Mouse (Mus musculus) neural tube, embryonic 15.5 days (tissue): Measurements from ENCODE around the gene Phykpl. TPM values are rescaled to one million over a fixed set of nuclear protein-coding genes. Genes with fewer than 3 reads are reported as not detected.

ENCODE experiments used
- ATAC-seq: fragments of 200-750 bp; cut with Nextera tagmentation; 2 replicates; pipeline ENCODE4 v1.8.0; 2017; ENCODE audit warnings: mild to moderate bottlenecking, moderate TSS enrichment, moderate library complexity; ENCODE audit not compliant: low FRiP score
- H3K27ac ChIP-seq: fragments of 300-500 bp; sonication (generic); replicated peaks from 2 replicates; pipeline ENCODE4 v1.5.1; 2015; ENCODE audit warnings: mild to moderate bottlenecking, inconsistent platforms
- H3K27me3 ChIP-seq: fragments of 300-500 bp; sonication (generic); replicated peaks from 2 replicates; pipeline ENCODE4 v1.6.1; 2015; ENCODE audit warnings: inconsistent platforms
- H3K36me3 ChIP-seq: fragments of 300-500 bp; sonication (generic); 2 replicates; pipeline ENCODE4 v1.6.1; 2015; ENCODE audit warnings: inconsistent platforms
- H3K4me1 ChIP-seq: fragments of 300-500 bp; sonication (generic); 2 replicates; pipeline ENCODE4 v1.6.1; 2015; ENCODE audit warnings: inconsistent platforms
- H3K4me2 ChIP-seq: fragments of 300-500 bp; sonication (generic); 2 replicates; pipeline ENCODE4 v1.6.1; 2015; ENCODE audit warnings: inconsistent platforms, mild to moderate bottlenecking, moderate library complexity
- H3K4me3 ChIP-seq: fragments of 300-500 bp; sonication (generic); replicated peaks from 2 replicates; pipeline ENCODE4 v1.5.1; 2015; ENCODE audit warnings: mild to moderate bottlenecking, inconsistent platforms
- H3K9ac ChIP-seq: fragments of 300-500 bp; sonication (generic); replicated peaks from 2 replicates; pipeline ENCODE4 v1.6.1; 2015; ENCODE audit warnings: mild to moderate bottlenecking, inconsistent platforms
- H3K9me3 ChIP-seq: fragments of 300-500 bp; sonication (generic); replicated peaks from 2 replicates; pipeline ENCODE4 v1.6.1; 2016; ENCODE audit warnings: inconsistent platforms
- WGBS: fragments of 180-500 bp; shearing (Covaris S2); methylation state at CpG from one replicate; pipeline ENCODE4 v1.1.7; 2015; ENCODE audit warnings: mixed read lengths; 5-methylcytosine and 5-hydroxymethylcytosine counted together
- polyA plus RNA-seq: library from polyadenylated mRNA; unstranded; fragments of >200 nt; fragmentation: Nextera tagmentation; extraction: Ambion mirVana; gene quantifications from 2 replicates; pipeline ENCODE4 v1.2.1, GENCODE M21; 2015

Phykpl gene
- polyA plus RNA-seq, 1 experiment from 2014 or later, result 8.1 TPM

GRCm38 (mm10) chr11:51635525-51636322, 51.2 kb downstream of the Phykpl start, which contains the start of gene Rmnd5b:
Gene Rmnd5b (minus strand): TSS chr11:51635896.
- Histone ChIP-seq H3K9ac (peak within 1 kb of the TSS; percentile 89), H3K36me3 (no peaks in the 10 kb centered on the region; the same call in 1 of the 2 replicates), H3K27me3 (no peaks in the 10 kb centered on the region), H3K27ac (peak within 1 kb of the TSS; percentile 89), H3K4me1 (peaks cover 38% of the 10 kb centered on the region), H3K9me3 (no peaks in the 10 kb centered on the region), H3K4me3 (peak within 1 kb of the TSS; percentile 85), H3K4me2 (peak within 1 kb of the TSS; percentile 78)
- ATAC-seq, result peak; percentile 94
- WGBS, result under 1% methylated on average over 61 of the region's 61 CpGs

DNA sequence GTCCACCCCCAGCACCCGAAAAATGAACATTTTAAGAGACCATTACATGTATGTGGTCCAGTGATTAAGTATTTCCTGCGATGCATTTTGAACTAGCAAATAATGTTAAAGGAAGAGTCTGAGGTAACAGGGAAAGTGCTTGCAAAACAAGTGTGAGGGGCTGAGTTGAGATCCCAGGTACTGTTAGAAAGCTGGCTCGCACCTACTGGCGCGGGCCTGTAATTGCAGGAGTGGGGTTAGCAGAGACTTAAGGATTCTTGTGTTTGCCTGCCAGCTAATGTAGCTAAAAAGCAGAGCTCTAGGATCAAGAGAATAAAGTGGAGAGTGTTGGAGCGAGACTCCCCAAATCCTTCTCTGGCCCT, 51.7 kb downstream of the Phykpl start:
- peak; percentile 59 for ATAC-seq
- WGBS, result 8% methylated on average over 6 of the region's 6 CpGs
- peak overlapping the region; percentile 89 for H3K27ac ChIP-seq
- peak overlapping the region; percentile 85 for H3K4me3 ChIP-seq
- H3K36me3 ChIP-seq, result no peaks in the 10 kb centered on the region; the same call in 1 of the 2 replicates
- no peaks in the 10 kb centered on the region for H3K9me3 ChIP-seq
- H3K4me2 ChIP-seq, result peak overlapping the region; percentile 78
- no peaks in the 10 kb centered on the region for H3K27me3 ChIP-seq
- peak overlapping the region; percentile 89 for H3K9ac ChIP-seq
- H3K4me1 ChIP-seq, result peaks cover 38% of the 10 kb centered on the region

GRCm38 (mm10) chr11:51637971-51638414, 53.4 kb downstream of the Phykpl start:
- ATAC-seq, result no peak
- Histone ChIP-seq H3K9me3 (no peaks in the 10 kb centered on the region), H3K4me3 (no peak overlapping the region), H3K9ac (no peak overlapping the region), H3K27ac (no peak overlapping the region), H3K4me2 (peak overlapping the region; percentile 38), H3K36me3 (peaks cover 4% of the 10 kb centered on the region), H3K27me3 (no peaks in the 10 kb centered on the region), H3K4me1 (peaks cover 32% of the 10 kb centered on the region)
- WGBS, result 8% methylated on average over 17 of the region's 17 CpGs

- no peak for ATAC-seq
These were observed 53.9 kb downstream of the Phykpl start for GRCm38 (mm10) chr11:51638497-51638896.

GRCm38 (mm10) chr11:51640748-51641147, 56.2 kb downstream of the Phykpl start:
- Histone ChIP-seq H3K4me2 (no peak overlapping the region), H3K9me3 (no peaks in the 10 kb centered on the region), H3K27ac (no peak overlapping the region), H3K36me3 (peaks cover 24% of the 10 kb centered on the region; the same call in 1 of the 2 replicates), H3K4me1 (peaks cover 23% of the 10 kb centered on the region), H3K4me3 (no peak overlapping the region), H3K27me3 (no peaks in the 10 kb centered on the region), H3K9ac (no peak overlapping the region)
- 89% methylated on average over 7 of the region's 7 CpGs for WGBS
- ATAC-seq, result no peak

More at GRCm38 (mm10) chr11:51638497-51638896, 53.9 kb downstream of the Phykpl start:
- H3K4me3 ChIP-seq, result no peak overlapping the region
- H3K36me3 ChIP-seq, result peaks cover 9% of the 10 kb centered on the region
- H3K4me2 ChIP-seq, result no peak overlapping the region
- no peaks in the 10 kb centered on the region for H3K27me3 ChIP-seq
- 77% methylated on average over 5 of the region's 5 CpGs for WGBS
- H3K9ac ChIP-seq, result no peak overlapping the region
- H3K9me3 ChIP-seq, result no peaks in the 10 kb centered on the region
- H3K27ac ChIP-seq, result no peak overlapping the region
- peaks cover 35% of the 10 kb centered on the region for H3K4me1 ChIP-seq

DNA sequence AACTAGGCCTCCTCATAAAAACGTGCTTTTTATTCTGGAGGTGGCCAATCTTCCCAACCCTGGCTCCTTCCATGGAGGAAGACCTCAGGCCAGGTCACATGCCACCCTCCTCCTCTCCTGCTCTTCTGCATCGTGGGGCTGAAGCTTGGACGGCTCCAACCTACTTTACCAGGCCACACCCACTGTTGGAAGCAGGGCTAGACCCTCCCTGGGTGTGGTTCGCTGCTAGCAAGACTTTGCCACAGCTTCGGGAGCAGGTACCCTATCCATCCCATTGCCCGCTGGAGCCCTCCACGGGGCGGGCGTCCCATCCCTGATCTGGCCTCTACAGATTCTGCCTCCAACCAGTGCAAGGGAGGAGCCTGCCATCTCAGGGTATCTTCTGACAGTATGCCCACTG, 58.6 kb downstream of the Phykpl start:
- Histone ChIP-seq H3K4me3 (no peak overlapping the region), H3K9me3 (no peaks in the 10 kb centered on the region), H3K36me3 (peaks cover 24% of the 10 kb centered on the region; the same call in 1 of the 2 replicates), H3K27ac (no peak overlapping the region), H3K27me3 (no peaks in the 10 kb centered on the region), H3K4me1 (peaks cover 27% of the 10 kb centered on the region), H3K4me2 (no peak overlapping the region), H3K9ac (no peak overlapping the region)
- ATAC-seq, result no peak; the same call in 1 of the 2 replicates
- 81% methylated on average over 9 of the region's 9 CpGs for WGBS

- Histone ChIP-seq H3K9me3 (no peaks in the 10 kb centered on the region), H3K27me3 (no peaks in the 10 kb centered on the region), H3K9ac (no peak overlapping the region), H3K4me1 (peaks cover 33% of the 10 kb centered on the region), H3K27ac (no peak overlapping the region), H3K4me3 (no peak overlapping the region), H3K36me3 (peaks cover 24% of the 10 kb centered on the region; the same call in 1 of the 2 replicates), H3K4me2 (no peak overlapping the region; the same call in 1 of the 2 replicates)
- ATAC-seq, result no peak
- WGBS, result 67% methylated on average over 15 of the region's 15 CpGs
These were observed 59.2 kb downstream of the Phykpl start for GRCm38 (mm10) chr11:51643761-51644160.

DNA sequence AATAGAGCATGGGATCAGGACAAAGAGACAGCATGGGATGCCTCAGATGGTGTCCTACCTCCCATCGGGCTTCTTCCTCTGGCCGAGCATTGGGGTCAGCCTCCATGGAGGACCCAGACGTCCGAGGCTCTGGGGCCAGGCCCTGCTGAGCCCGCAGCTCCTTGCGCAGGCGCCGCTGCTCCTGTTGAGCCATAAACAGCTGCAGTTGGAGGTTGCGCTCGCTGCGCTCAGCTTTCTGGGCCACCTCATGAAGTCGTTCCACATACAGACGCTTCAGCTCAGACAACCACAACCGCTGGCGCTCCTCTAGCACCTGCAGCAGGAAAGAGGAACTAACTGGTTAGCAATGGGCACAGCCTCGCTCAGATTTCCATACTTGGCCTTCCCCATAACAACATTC, 59.7 kb downstream of the Phykpl start:
- WGBS, result 77% methylated on average over 16 of the region's 16 CpGs
- Histone ChIP-seq H3K4me2 (no peak overlapping the region), H3K9me3 (no peaks in the 10 kb centered on the region), H3K27me3 (0 out of 2 replicates have a peak, but pooled peaks cover 2% of the 10 kb centered on the region), H3K27ac (no peak overlapping the region), H3K4me1 (peaks cover 37% of the 10 kb centered on the region), H3K4me3 (no peak overlapping the region), H3K36me3 (peaks cover 24% of the 10 kb centered on the region; the same call in 1 of the 2 replicates), H3K9ac (no peak overlapping the region)
- no peak for ATAC-seq

DNA sequence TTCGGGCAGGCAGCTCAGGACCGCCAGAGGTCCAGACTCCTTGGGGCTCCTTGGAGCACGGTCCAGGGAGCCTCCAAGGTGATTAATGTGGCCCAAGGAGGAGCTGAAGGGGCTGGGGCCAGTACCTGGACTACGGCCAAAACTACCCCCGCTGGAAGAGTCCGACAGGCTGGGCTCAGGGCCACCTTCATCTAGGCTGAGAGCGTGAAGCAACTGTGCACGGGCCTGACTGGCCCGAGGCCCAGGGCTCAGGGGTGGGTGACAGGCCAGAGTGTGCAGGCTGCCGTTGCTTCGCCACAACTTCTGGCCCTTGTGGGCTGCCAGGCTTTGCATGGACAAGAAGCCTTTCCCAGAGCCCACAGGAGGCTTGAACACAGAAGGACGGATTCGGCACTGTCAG, 60.7 kb downstream of the Phykpl start:
- peaks cover 24% of the 10 kb centered on the region; the same call in 1 of the 2 replicates for H3K36me3 ChIP-seq
- peaks cover 48% of the 10 kb centered on the region for H3K4me1 ChIP-seq
- 0 out of 2 replicates have a peak, but pooled peaks cover 7% of the 10 kb centered on the region for H3K27me3 ChIP-seq
- no peak overlapping the region for H3K9ac ChIP-seq
- no peak overlapping the region for H3K4me3 ChIP-seq
- H3K27ac ChIP-seq, result no peak overlapping the region
- 76% methylated on average over 13 of the region's 13 CpGs for WGBS
- H3K9me3 ChIP-seq, result no peaks in the 10 kb centered on the region
- no peak for ATAC-seq
- H3K4me2 ChIP-seq, result no peak overlapping the region

DNA sequence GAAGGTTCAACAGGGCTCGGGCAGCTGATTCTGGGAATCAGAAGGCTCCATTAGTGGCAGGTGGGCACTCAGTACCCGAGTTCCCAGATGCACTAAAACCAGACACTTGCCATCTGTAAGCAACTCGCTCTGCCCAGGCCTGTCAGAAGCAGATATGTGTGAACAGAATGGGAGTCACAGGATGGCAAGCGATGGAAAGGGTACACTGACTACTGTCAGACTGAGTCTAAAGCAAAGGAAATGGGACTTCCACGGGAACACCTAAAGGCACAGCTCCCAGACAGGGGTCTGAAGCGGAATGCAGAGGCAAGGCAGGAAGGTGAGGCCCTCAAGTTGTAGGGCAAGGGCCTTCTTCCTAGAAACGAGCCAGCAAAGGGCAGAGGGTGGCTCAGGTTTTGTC, 61.7 kb downstream of the Phykpl start:
- no peak overlapping the region for H3K9ac ChIP-seq
- H3K4me3 ChIP-seq, result no peak overlapping the region
- peaks cover 24% of the 10 kb centered on the region; the same call in 1 of the 2 replicates for H3K36me3 ChIP-seq
- WGBS, result 83% methylated on average over 7 of the region's 7 CpGs
- no peak for ATAC-seq
- 0 out of 2 replicates have a peak, but pooled peaks cover 7% of the 10 kb centered on the region for H3K27me3 ChIP-seq
- no peak overlapping the region for H3K4me2 ChIP-seq
- H3K4me1 ChIP-seq, result peaks cover 56% of the 10 kb centered on the region
- H3K27ac ChIP-seq, result no peak overlapping the region
- H3K9me3 ChIP-seq, result no peaks in the 10 kb centered on the region

- WGBS, result 56% methylated on average over 15 of the region's 15 CpGs
- H3K4me2 ChIP-seq, result peak overlapping the region; percentile 7; the same call in 1 of the 2 replicates
These were observed 62.5 kb downstream of the Phykpl start for GRCm38 (mm10) chr11:51646751-51647667.

More at GRCm38 (mm10) chr11:51646751-51647667, 62.5 kb downstream of the Phykpl start:
- Histone ChIP-seq H3K36me3 (peaks cover 24% of the 10 kb centered on the region; the same call in 1 of the 2 replicates), H3K9me3 (no peaks in the 10 kb centered on the region), H3K4me3 (no peak overlapping the region), H3K4me1 (peaks cover 56% of the 10 kb centered on the region), H3K9ac (no peak overlapping the region), H3K27me3 (peaks cover 7% of the 10 kb centered on the region; the same call in 1 of the 2 replicates), H3K27ac (0 out of 2 replicates have a peak overlapping the region, but pooled peaks have one; percentile 51)
- ATAC-seq, result no peak
